Mouse (Mus musculus) cerebellum, adult 9-11 months (tissue): ENCODE measurements around the gene Taf1a.

Experiments used
- DNase-seq: peaks from one replicate; pipeline ENCODE4 v3.0.0; 2022

Gene Taf1a

DNA sequence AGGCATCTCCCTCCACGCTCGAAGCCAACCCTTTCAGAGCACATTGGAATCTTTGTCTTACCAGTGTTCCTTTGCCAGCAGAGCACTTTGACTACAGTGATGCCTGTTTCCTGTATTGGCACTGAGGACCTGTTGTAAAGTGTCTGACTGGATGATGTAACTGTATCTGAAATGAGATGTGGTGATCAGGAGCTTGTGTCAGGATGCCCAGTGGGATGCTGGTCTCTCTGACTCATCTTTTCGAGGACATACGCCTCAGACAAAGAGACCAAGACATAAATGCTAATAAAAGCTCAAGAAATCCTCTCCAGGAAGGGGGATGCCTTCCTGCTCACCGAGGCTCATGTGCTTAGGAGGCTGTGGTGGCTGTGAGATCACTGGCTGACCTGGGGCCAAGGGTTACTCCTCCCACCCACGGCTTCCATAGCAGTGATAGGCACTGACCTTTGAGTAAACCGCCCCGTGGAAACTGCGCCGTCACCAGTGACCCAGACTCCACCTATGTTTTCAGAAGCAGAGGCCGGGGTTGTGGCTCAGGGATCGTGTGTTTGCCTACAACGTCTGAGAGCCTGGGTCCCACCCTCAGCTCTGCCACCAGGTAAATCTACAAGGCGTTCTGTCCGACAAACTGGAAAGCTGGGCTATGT lies 25.4 kb downstream of the Taf1a start:
- DNase-seq = no peak

GRCm38 (mm10) chr1:183417873-183418272 lies 29.1 kb downstream of the Taf1a start, which contains the start of gene Hhipl2:
Gene Hhipl2, plus strand, starts transcription at chr1:183418215.
- no peak for DNase-seq

DNA sequence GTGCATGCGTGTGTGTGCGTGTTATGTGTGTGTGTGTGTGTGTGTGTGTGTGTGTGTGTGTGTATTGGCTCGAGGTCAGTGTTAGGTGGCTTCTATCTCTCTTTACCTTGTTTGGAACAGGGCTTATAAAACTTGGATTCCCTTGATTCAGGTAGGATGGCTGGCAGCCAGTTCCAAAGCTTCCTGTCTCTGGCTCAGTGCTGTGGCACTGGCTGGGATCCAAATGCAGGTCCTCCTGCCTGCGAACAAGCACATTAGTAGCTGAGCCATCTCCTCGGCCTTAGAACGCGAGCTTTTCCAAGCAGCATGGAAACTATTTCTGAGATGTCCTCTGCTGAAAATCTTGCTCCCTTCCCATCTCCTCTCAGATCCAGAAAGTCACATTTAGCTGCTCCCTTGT lies 31.0 kb downstream of the Taf1a start:
- no peak for DNase-seq

DNA sequence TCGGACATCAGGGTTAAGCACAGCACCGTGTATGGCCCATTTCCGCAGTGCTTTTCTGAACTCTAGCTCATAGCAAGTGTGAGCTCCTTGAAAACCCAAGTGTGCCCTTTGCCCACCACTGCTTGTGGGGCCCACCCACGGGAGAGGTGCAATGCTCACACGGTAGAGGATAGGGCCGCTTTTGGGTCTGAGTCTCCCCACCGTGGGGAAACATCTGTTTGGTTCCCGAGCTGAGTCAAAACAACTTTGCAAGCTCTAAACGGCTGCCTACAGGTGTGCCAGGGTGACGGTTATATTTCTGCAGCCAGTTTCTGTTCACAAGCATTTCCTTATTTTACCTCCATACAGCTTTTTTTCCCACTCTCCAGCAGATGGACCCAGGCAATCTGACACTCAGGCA lies 31.5 kb downstream of the Taf1a start:
- no peak for DNase-seq

DNA sequence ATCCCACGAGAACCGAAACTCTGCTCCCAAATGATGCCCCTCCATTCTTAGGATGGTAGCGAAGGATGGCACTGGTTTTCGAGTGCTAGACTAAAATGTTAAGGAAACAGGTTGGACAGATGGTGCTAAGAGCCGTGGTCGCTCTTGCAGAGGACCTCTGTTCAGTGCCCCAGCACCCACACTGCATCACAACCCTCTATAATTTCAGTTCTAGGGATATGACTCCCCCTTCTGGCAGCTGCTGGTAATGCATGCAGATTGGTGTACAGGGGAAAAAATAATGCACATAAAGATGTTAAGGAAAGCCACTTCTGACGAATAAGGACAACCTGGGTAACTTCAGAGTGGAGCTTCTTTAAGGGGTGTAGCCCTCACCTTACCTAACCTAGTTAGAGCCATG lies 35.3 kb downstream of the Taf1a start:
- DNase-seq = no peak

GRCm38 (mm10) chr1:183434918-183435317 lies 46.1 kb downstream of the Taf1a start:
- no peak for DNase-seq

DNA sequence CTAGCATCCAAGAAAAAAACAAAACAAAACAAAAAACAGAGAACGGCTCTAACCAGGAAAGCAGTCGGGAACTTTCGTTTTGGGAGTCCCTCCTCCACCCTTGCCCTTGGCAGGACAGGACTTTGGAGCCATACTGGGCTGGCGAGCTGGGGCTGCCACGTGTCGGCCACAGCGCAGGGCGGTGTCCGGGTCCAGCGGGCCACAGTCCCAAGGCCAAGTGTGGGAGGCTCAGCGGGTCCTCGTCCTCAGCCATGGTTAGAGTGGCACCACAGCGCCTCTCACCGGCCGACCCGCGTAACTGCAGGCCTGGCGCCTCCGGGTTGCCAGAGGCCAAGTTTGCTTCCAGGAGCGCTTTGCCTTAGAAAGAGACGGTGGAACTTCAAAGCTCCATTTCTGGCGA lies 50.3 kb downstream of the Taf1a start:
- peak; percentile 76 for DNase-seq

DNA sequence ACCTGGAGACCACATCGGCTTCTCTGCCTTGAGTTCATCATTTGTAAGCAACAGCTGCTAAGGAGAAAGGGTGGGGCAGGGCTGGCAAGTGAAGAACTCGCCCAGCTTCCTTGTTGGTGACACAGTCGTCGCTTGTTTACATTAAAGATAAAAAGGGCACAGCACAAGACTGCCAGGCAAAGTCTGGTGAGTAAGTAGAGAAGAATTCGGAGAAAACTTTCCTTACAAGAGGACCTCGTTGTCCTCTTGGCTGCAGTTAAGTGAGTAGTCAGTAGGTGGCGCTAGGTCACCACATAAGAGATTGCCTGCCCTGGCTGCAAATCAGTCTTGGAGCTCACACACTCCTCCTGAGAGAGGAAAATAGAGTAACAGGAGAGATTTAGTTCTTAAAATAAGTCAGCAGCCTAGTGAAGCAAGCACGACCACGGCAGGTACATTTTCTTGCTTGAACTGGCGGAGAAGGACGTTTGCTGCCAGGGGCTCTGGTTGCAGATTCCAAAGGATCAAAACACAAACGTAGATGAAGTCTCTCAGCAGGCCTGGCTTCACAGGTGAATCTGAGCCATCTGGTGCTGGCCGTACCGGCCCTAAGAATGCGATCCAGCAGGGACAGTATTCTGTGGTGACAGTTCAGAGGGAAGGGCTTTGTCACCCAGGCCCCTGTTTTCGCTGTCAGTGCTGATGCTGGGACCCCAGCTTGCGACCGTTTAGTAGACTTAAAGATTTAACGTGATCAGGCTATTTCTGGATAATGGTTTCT lies 53.4 kb downstream of the Taf1a start:
- peak; percentile 74 for DNase-seq

DNA sequence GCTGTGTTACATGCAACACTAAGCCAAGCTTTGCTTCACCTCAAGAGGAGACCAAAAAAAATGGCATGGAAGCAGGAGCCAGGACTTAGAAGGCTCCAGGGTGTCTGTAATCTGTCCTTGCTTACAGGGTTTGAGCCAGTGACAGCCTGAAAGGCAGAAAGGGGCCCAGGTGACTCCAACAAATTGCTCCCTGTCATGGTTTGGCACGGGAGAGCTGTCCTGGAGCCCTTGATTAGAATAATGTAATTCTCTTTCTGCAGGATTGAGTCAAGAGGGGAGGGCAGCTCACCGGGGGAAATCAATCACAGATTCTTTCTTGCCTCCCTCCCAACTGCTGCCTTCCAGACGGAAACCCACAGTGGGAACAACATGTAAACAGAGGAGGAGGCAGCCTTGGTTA lies 64.3 kb downstream of the Taf1a start:
- no peak for DNase-seq
